Mouse (Mus musculus) megakaryocyte, embryonic 14.5 days (primary cell): Measurements from ENCODE around the gene 4933427D14Rik. TPM values are rescaled to one million over a fixed set of nuclear protein-coding genes. Genes with fewer than 3 reads are reported as not detected.

Experiments
- H3K27me3 ChIP-seq: replicated peaks from 2 replicates; pipeline ENCODE3; 2012; ENCODE audit warnings: inconsistent platforms
- H3K36me3 ChIP-seq: replicated peaks from 2 replicates; pipeline ENCODE3; 2012; ENCODE audit warnings: low read length, inconsistent platforms, mixed read lengths
- H3K4me1 ChIP-seq: 2 replicates; pipeline ENCODE4 v1.6.1; 2012; ENCODE audit warnings: inconsistent platforms
- H3K4me3 ChIP-seq: replicated peaks from 2 replicates; pipeline ENCODE3; 2012; ENCODE audit warnings: moderate library complexity, mild to moderate bottlenecking, inconsistent platforms
- H3K9me3 ChIP-seq: 2 replicates; pipeline ENCODE4 v1.6.1; 2012; ENCODE audit warnings: inconsistent platforms
- FLI1 ChIP-seq: IDR thresholded peaks from 2 replicates; pipeline ENCODE4 v1.6.1; 2012; ENCODE audit warnings: low read length, inconsistent platforms, mixed read lengths
- GATA1 ChIP-seq: IDR thresholded peaks from 3 replicates; pipeline ENCODE4 v1.6.1; 2012; ENCODE audit warnings: mixed read lengths, low read length, inconsistent platforms, borderline replicate concordance
- polyA plus RNA-seq: library from polyadenylated mRNA; stranded (reverse); fragments of >175 nt; gene quantifications from 2 replicates; pipeline ENCODE4 v1.2.3, GENCODE M21; 2012; ENCODE audit warnings: low replicate concordance; ENCODE audit not compliant: insufficient read depth

4933427D14Rik gene
- polyA plus RNA-seq, 1 experiment: 1.2 TPM

DNA sequence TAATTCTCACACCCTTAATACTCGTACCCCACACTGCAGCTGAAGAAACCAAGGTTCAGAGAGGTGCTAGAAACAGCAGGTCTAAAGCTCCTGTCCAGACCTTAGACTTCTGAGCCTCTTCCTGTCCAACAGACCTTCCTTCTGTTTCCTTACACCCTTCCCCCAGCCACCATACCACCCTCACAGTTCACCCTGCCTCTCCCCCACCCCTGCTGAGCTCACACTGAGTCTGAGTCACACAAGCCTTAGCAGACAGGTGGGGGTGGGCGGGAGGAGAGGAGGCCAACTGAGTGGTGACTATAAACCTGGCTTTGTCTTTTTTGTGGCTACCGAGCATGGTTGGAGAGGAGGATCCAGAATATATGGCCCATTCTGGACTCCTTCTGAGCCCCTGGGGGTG, 96.5 kb downstream of the 4933427D14Rik start:
- no peaks in the 10 kb centered on the region for H3K4me1 ChIP-seq
- TF ChIP-seq GATA1 (no peak), FLI1 (no peak)
- peaks cover 4% of the 10 kb centered on the region for H3K9me3 ChIP-seq
- H3K4me3 ChIP-seq: no peak overlapping the region
- H3K36me3 ChIP-seq: no peaks in the 10 kb centered on the region
- H3K27me3 ChIP-seq: peaks cover 11% of the 10 kb centered on the region

DNA sequence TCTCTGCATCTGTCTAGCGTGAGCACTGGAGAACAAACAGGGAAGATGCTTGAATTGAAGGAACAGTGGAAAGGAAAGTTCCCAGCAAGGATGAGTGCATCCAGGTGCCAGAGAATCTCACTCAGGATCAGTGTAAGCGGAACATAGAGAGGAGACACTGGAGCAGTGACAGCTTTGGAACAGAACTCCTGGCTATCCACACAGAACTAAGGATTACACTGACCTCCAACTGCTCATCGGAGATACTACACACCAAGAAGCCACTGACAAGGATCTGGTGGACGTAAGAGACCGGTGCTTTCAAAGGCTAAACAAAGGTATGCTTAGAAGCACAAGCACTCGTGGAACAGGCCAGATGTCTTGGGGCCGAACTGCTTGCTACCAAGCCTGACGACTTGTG, 103.0 kb downstream of the 4933427D14Rik start:
- no peaks in the 10 kb centered on the region for H3K4me1 ChIP-seq
- peaks cover 4% of the 10 kb centered on the region for H3K9me3 ChIP-seq
- no peak for TF ChIP-seq GATA1
- TF ChIP-seq FLI1: no peak
- H3K4me3 ChIP-seq: no peak overlapping the region
- H3K27me3 ChIP-seq: peaks cover 7% of the 10 kb centered on the region
- H3K36me3 ChIP-seq: no peaks in the 10 kb centered on the region

Other genes with a start within 250 kb of the 4933427D14Rik start
- 0.23 TPM in 1 of 2 replicates, not detected in the other for gene Aipl1, start 169.9 kb downstream of the 4933427D14Rik start, polyA plus RNA-seq
- 25.8 and 50.2 TPM in 2 replicates for gene Pimreg, start 165.4 kb downstream of the 4933427D14Rik start, polyA plus RNA-seq
- 0.07 TPM in 1 of 2 replicates, not detected in the other for gene Pitpnm3, start 71.7 kb downstream of the 4933427D14Rik start, polyA plus RNA-seq
- not detected in 2 replicates for gene Gm43951, start 619 bp downstream of the 4933427D14Rik start, polyA plus RNA-seq
- 8.2 and 31.1 TPM in 2 replicates for gene Txndc17, start 88 bp upstream of the 4933427D14Rik start, polyA plus RNA-seq
- 1.5 TPM in 1 of 2 replicates, not detected in the other for gene Med31, start 8.1 kb upstream of the 4933427D14Rik start, polyA plus RNA-seq
- gene Slc13a5, start 59.8 kb upstream of the 4933427D14Rik start, polyA plus RNA-seq: 0.50 TPM in 1 of 2 replicates, not detected in the other
- gene Xaf1, start 94.2 kb upstream of the 4933427D14Rik start, polyA plus RNA-seq: 0.53 and 5.9 TPM in 2 replicates
- not detected in 2 replicates for gene Fbxo39, start 107.0 kb upstream of the 4933427D14Rik start, polyA plus RNA-seq
- not detected in 2 replicates for gene Tekt1, start 155.0 kb upstream of the 4933427D14Rik start, polyA plus RNA-seq
- 0.75 and 2.3 TPM in 2 replicates for gene Smtnl2, start 204.3 kb upstream of the 4933427D14Rik start, polyA plus RNA-seq
- gene Ggt6, start 228.1 kb upstream of the 4933427D14Rik start, polyA plus RNA-seq: not detected in 2 replicates
- 59.8 and 71.3 TPM in 2 replicates for gene Mybbp1a, start 233.9 kb upstream of the 4933427D14Rik start, polyA plus RNA-seq